Mouse (Mus musculus): ENCODE measurements around the gene Theg.

The Theg gene

GRCm38 (mm10) chr10:79556951-79557350 is 30.2 kb downstream of the Theg start:
- DNase-seq (ENCODE audit: low spot score) = no peak

GRCm38 (mm10) chr10:79555238-79555724 is 31.9 kb downstream of the Theg start:
- DNase-seq (ENCODE audit: low spot score) = no peak

GRCm38 (mm10) chr10:79554330-79555237 is 32.5 kb downstream of the Theg start, which contains the start of gene Mier2:
Mier2 (minus strand) TSS chr10:79555199.
- peak; percentile 60 for DNase-seq (ENCODE audit: low spot score)

- DNase-seq (ENCODE audit: low spot score) = no peak
These were observed 33.4 kb downstream of the Theg start for GRCm38 (mm10) chr10:79553691-79554090.

- DNase-seq (ENCODE audit: low spot score) = no peak
These were observed 34.0 kb downstream of the Theg start for GRCm38 (mm10) chr10:79553176-79553575.

GRCm38 (mm10) chr10:79552531-79552930 is 34.6 kb downstream of the Theg start:
- DNase-seq (ENCODE audit: low spot score) = no peak

- DNase-seq (ENCODE audit: low spot score) = no peak
These were observed 36.8 kb downstream of the Theg start for GRCm38 (mm10) chr10:79550366-79550765.

GRCm38 (mm10) chr10:79548971-79549723 is 38.0 kb downstream of the Theg start:
- DNase-seq (ENCODE audit: low spot score) = no peak

- no peak for DNase-seq (ENCODE audit: low spot score)
These were observed 38.6 kb downstream of the Theg start for GRCm38 (mm10) chr10:79548546-79548945.

- DNase-seq (ENCODE audit: low spot score) = no peak
These were observed 39.9 kb downstream of the Theg start for GRCm38 (mm10) chr10:79547148-79547675.

- no peak for DNase-seq (ENCODE audit: low spot score)
These were observed 40.6 kb downstream of the Theg start for GRCm38 (mm10) chr10:79546483-79546882.

- DNase-seq (ENCODE audit: low spot score) = no peak
These were observed 41.2 kb downstream of the Theg start for GRCm38 (mm10) chr10:79545891-79546290.

- DNase-seq (ENCODE audit: low spot score) = peak; percentile 0
These were observed 42.5 kb downstream of the Theg start for GRCm38 (mm10) chr10:79544631-79545030.

GRCm38 (mm10) chr10:79543884-79544597 is 43.1 kb downstream of the Theg start:
- no peak for DNase-seq (ENCODE audit: low spot score)

GRCm38 (mm10) chr10:79542171-79542570 is 45.0 kb downstream of the Theg start:
- no peak for DNase-seq (ENCODE audit: low spot score)

- no peak for DNase-seq (ENCODE audit: low spot score)
These were observed 45.6 kb downstream of the Theg start for GRCm38 (mm10) chr10:79541522-79541921.

GRCm38 (mm10) chr10:79540746-79541145 is 46.4 kb downstream of the Theg start:
- DNase-seq (ENCODE audit: low spot score) = no peak

- DNase-seq (ENCODE audit: low spot score) = no peak
These were observed 47.2 kb downstream of the Theg start for GRCm38 (mm10) chr10:79539701-79540495.

GRCm38 (mm10) chr10:79538873-79539272 is 48.3 kb downstream of the Theg start:
- no peak for DNase-seq (ENCODE audit: low spot score)

- DNase-seq (ENCODE audit: low spot score) = no peak
These were observed 48.8 kb downstream of the Theg start for GRCm38 (mm10) chr10:79538323-79538722.

- DNase-seq (ENCODE audit: low spot score) = no peak
These were observed 49.4 kb downstream of the Theg start for GRCm38 (mm10) chr10:79537781-79538180.

Data from ovary, adult 18-20 months (tissue).